Mouse (Mus musculus): ENCODE measurements around the gene Best1. TPM values are rescaled to one million over a fixed set of nuclear protein-coding genes. Genes with fewer than 3 reads are reported as not detected.

Best1 gene
- polyA plus RNA-seq, 1 experiment: 1.2 TPM

- TF ChIP-seq CTCF (IDR thresholded peaks at IDR 0.05; ENCODE audit: borderline replicate concordance, extremely low read depth, insufficient read depth, insufficient read length) (peak; percentile 57; the same call in 1 of the 2 replicates), POLR2A (IDR thresholded peaks at IDR 0.05; ENCODE audit: borderline replicate concordance, extremely low read depth, insufficient read depth, insufficient read length, poor library complexity, severe bottlenecking) (no peak)
- DNase-seq (ENCODE audit: low read depth): no peak
Measured at GRCm38 (mm10) chr19:9989171-9989883, 12.1 kb downstream of the Best1 start.

DNA sequence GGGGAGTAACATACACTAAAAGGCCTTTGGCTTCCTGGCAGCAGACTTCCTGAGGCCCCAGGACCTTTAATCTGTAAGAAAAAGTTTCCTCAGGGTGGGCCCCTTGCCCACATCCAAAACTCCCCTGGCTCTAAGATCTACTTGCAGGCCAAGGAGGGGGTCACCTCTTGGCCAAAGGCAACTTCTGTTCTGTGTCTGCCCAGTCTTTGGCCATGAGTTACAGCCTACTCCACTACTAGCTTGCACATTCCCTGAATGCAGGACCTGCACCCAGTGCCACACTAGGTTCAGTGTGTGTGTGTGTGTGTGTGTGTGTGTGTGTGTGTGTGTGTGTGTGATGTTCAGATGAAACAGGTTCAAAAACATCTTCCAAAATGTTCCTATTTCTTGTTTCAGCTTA is 13.8 kb downstream of the Best1 start:
- DNase-seq (ENCODE audit: low read depth): no peak
- TF ChIP-seq CTCF (IDR thresholded peaks at IDR 0.05; ENCODE audit: borderline replicate concordance, extremely low read depth, insufficient read depth, insufficient read length) (no peak), POLR2A (IDR thresholded peaks at IDR 0.05; ENCODE audit: borderline replicate concordance, extremely low read depth, insufficient read depth, insufficient read length, poor library complexity, severe bottlenecking) (no peak)

DNA sequence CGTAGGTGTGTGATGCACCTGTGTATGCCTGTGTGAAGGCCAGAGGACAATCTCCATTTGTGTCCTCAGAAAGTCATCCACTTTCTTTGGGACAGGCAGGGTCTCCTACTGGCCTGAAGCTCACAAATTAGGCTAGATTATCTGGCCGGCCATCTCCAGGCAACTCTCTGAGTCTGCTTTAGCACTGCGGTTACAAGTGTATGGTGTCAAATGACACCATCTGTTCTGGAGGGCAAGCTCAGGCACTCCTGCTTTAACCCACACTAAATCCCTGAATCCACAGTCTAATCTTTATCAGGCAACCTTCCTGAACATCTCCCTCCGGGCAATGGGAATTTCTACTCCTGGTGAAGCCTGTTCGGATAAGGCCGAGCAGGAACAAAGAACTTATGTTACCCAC is 14.2 kb downstream of the Best1 start:
- TF ChIP-seq CTCF (IDR thresholded peaks at IDR 0.05; ENCODE audit: borderline replicate concordance, extremely low read depth, insufficient read depth, insufficient read length): no peak
- DNase-seq (ENCODE audit: low read depth): no peak

DNA sequence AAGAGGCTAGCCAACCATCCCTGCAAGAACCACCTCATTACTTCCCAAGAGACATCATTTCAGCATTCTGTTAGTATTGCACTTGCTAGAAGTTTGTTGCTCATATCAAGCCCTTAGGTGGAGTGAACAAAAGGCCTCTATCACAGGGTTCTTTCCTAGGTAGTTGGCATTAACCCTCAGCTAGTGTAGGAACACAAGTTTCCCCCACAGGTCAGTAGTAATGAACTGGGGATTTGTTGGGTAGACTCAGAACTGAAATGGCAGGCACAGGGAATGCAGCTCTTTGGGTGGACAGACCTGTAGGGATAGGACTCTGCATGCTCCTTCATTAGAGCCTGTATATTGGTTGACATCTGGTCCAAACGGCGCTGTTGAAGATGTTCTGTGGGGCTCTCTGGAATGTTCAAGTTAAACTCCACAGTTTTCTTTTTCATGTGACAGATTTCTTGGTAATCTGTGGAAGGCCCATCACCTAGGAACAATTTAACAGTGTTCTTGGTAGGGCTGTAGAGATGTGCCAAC is 15.5 kb downstream of the Best1 start:
- DNase-seq (ENCODE audit: low read depth): no peak
- TF ChIP-seq CTCF (IDR thresholded peaks at IDR 0.05; ENCODE audit: borderline replicate concordance, extremely low read depth, insufficient read depth, insufficient read length) (no peak), POLR2A (IDR thresholded peaks at IDR 0.05; ENCODE audit: borderline replicate concordance, extremely low read depth, insufficient read depth, insufficient read length, poor library complexity, severe bottlenecking) (no peak)

DNA sequence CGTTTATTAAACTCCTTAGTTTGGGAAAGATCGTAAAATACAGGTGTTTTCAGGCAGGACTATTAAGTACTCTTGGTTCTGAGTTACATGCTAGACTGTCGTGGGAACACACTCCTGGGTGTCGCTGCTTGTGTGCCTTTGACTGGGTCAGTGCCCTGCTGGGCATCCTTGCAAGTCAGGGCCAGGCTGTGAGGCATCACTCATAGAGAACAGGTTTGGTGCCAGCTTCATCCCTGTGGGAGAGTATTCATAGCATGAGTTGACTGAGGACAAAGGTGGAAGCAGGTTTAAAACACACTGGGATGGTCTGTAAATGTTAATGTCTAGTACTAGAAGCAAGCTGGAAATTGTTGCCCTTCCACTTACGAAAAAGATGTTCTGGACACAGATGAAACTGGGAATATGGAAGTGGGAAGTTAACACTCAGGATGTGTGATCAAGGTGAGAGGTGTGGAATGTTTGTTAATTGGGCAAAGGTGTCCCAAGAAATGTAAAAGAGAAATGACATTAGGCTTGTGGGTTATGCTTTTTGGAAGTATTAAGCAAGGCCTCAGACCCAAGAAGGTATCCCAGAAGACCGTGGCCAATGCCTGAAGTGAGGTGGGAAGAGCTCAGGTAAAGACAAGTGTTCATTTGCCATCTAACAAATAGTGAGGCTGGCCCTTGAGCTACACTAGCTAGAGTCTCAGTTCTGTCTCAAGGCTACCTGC is 16.1 kb downstream of the Best1 start:
- DNase-seq (ENCODE audit: low read depth): no peak
- no peak for TF ChIP-seq CTCF (IDR thresholded peaks at IDR 0.05; ENCODE audit: borderline replicate concordance, extremely low read depth, insufficient read depth, insufficient read length)
- TF ChIP-seq POLR2A (IDR thresholded peaks at IDR 0.05; ENCODE audit: borderline replicate concordance, extremely low read depth, insufficient read depth, insufficient read length, poor library complexity, severe bottlenecking): no peak

DNA sequence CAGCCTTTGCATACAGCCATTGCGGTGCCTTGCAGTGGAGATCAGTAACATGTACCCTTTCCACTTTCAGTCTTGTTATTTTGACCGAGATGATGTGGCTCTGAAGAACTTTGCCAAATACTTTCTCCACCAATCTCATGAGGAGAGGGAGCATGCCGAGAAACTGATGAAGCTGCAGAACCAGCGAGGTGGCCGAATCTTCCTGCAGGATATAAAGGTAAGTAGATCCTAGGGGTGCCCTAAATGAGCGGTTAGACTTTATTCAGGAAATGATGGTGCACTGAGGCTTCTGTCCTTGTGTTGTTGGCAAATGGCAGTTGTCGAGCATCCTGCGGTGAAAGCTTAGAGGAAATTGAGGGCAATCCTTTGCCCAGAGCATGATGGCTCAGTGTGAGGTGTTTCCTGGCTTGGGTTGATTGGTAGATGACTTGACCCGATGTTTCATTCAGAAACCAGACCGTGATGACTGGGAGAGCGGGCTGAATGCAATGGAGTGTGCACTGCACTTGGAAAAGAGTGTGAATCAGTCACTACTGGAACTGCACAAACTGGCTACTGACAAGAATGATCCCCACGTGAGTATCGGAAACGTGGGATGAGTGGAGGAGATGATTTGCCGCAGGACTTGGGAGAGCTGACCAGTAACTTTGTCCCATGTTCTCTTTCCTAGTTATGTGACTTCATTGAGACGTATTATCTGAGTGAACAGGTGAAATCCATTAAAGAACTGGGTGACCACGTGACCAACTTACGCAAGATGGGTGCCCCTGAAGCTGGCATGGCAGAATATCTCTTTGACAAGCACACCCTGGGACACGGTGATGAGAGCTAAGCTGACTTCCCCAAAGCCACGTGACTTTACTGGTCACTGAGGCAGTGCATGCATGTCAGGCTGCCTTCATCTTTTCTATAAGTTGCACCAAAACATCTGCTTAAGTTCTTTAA is 17.1 kb downstream of the Best1 start:
- TF ChIP-seq POLR2A (IDR thresholded peaks at IDR 0.05; ENCODE audit: borderline replicate concordance, extremely low read depth, insufficient read depth, insufficient read length, poor library complexity, severe bottlenecking): no peak

GRCm38 (mm10) chr19:9982852-9983542 is 18.4 kb downstream of the Best1 start:
- TF ChIP-seq POLR2A (IDR thresholded peaks at IDR 0.05; ENCODE audit: borderline replicate concordance, extremely low read depth, insufficient read depth, insufficient read length, poor library complexity, severe bottlenecking) (no peak), CTCF (IDR thresholded peaks at IDR 0.05; ENCODE audit: borderline replicate concordance, extremely low read depth, insufficient read depth, insufficient read length) (no peak)
- DNase-seq (ENCODE audit: low read depth): peak; percentile 69

More for the DNA sequence above, 17.1 kb downstream of the Best1 start:
- DNase-seq (ENCODE audit: low read depth): no peak

- DNase-seq (ENCODE audit: low read depth): peak; percentile 99
- no peak for TF ChIP-seq CTCF (IDR thresholded peaks at IDR 0.05; ENCODE audit: borderline replicate concordance, extremely low read depth, insufficient read depth, insufficient read length)
- TF ChIP-seq POLR2A (IDR thresholded peaks at IDR 0.05; ENCODE audit: borderline replicate concordance, extremely low read depth, insufficient read depth, insufficient read length, poor library complexity, severe bottlenecking): peak; percentile 80
Measured at GRCm38 (mm10) chr19:9982151-9982851, 19.1 kb downstream of the Best1 start.

GRCm38 (mm10) chr19:9981621-9982020 is 19.8 kb downstream of the Best1 start:
- DNase-seq (ENCODE audit: low read depth): no peak
- no peak for TF ChIP-seq CTCF (IDR thresholded peaks at IDR 0.05; ENCODE audit: borderline replicate concordance, extremely low read depth, insufficient read depth, insufficient read length)
- no peak for TF ChIP-seq POLR2A (IDR thresholded peaks at IDR 0.05; ENCODE audit: borderline replicate concordance, extremely low read depth, insufficient read depth, insufficient read length, poor library complexity, severe bottlenecking)

- TF ChIP-seq POLR2A (IDR thresholded peaks at IDR 0.05; ENCODE audit: borderline replicate concordance, extremely low read depth, insufficient read depth, insufficient read length, poor library complexity, severe bottlenecking) (no peak), CTCF (IDR thresholded peaks at IDR 0.05; ENCODE audit: borderline replicate concordance, extremely low read depth, insufficient read depth, insufficient read length) (no peak)
- DNase-seq (ENCODE audit: low read depth): no peak
Measured at GRCm38 (mm10) chr19:9980258-9980657, 21.2 kb downstream of the Best1 start, which contains the start of gene Fth1. Fth1 (plus strand) TSS chr19:9980598.
